Mouse (Mus musculus) left cerebral cortex, postnatal 4 days (tissue): Measurements from ENCODE around the gene Themis3. TPM values are rescaled to one million over a fixed set of nuclear protein-coding genes. Genes with fewer than 3 reads are reported as not detected.

Experiments used
- DNase-seq: peaks from one replicate; pipeline ENCODE4 v3.0.0-alpha.2; 2022
- intact Hi-C: fragments of 180-260 bp; cut with DNase I; formaldehyde crosslinking; loops from one replicate; pipeline ENCODE4 v1.15.1; 2025
- total RNA-seq, 2 experiments: library from RNA; stranded (reverse); gene quantifications; 2 replicates each; pipeline ENCODE4 v1.2.3; 2021

The Themis3 gene
- not detected for total RNA-seq

DNA sequence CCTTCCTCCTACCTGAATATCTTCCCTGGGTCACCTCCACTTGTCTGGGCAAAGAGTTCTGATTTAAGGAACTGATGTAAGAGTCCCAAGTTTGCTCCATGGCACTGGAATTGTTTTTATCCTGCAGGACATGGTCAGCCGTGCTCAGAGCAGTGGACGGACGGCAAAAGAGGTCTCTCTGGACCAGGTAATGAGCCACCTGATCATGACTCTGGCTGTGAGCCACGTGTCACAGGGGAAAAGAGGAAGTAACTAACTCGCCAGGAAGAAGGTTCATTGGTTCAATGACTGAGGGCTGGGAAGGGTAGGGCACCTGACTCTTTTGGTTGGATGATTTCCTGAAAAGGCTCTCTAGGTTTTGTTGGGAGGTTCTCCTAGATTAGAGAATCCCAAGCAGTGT lies at the start of gene Themis3:
Themis3 (minus strand) TSS at position 187 of the 400 bp plus-strand sequence.
- DNase-seq, result no peak
- intact Hi-C loops, result no loop called here

DNA sequence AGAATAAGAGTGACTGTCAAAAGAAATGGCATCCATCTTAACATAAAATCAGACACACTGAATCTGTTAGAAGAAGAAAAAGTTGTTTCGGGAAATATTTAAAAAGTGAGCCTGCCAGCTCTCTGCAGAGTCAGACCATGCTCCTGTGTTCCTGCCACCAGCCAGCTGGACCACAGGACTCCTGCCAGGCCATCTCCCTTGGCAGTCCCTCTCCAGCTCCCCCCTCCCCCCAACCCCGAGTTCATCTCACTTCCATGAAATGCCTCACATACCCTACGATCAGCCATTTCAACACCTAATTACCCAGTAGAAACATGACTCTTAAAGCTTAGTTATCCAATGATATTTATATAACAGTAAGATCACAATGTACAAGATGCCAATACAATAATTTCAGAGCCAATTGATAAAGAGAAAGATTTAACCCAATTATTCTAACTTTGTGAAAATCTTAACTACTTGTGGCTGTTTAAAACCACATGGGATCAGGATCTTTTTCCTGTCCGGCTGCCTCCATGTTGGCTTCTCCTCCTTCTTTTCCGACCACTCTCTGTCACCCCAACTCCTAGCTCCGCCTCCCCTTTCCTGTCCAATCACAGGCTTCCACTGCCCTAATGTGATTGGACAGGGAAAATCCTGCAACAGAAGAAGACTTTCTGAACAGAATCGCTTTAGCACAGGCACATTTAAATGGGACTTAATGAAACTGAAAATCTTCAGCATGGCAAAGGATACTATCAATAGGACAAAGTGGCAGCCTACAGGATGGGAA lies 43.7 kb upstream of the Themis3 start:
- intact Hi-C loops, result no loop called here
- DNase-seq, result peak; percentile 60

DNA sequence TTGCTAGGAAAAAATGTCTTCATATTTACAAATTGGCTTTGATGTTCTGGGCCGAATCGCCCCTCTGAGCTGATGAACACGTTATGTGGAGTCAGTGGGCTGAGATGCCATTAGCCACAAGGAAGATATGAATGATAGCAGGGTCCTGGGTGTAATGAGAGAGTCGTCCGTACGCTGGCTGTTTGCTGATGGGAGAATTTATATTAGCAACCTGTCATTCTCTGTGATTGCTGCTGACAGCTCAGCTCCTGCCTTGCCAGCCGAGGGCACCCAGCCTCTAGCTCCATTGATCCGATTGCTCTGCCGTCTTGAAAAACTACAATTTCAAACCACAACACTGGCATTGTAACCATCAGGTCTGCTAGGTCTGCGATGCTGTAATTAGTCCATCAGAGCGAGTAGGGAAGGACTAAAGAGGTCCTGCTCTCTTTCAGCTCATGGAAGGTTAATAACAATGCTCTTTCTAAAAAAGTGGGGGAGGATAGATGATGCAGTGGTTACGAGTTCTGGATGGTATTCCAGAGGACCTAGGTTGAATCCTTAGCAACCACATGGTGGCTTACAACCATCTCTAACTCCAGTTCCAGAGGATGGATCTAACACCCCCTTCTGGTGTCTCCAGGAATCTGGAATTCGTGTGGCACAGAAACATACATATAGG lies 25.7 kb upstream of the Themis3 start:
- intact Hi-C loops, result no loop called here
- no peak for DNase-seq

DNA sequence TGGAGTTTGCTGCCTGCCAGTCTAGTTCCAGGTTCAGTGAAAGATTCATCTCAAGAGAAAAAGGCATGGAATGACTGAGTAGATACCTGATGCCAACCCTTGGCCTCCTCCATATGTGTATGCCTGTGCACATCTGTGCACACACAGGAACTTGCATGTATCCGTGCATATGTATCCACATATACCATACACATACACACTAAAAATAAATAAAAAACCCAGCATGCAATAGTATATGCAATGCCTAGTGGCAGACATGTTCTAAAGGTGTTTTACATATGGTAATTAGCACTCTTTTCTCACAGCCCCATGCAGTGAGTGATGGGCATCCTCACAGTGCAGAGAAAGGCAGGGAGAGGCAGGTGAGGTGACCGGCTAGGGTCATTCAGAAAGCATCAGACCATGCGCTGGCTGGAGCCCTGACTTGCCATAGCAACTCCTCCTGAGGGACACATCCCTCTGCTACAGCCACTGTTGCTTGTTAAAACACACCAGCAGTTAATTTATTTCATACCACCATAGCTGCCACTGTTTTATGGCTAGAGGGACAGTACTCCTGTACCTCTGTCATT lies 24.9 kb upstream of the Themis3 start:
- no peak for DNase-seq
- intact Hi-C loops, result no loop called here

DNA sequence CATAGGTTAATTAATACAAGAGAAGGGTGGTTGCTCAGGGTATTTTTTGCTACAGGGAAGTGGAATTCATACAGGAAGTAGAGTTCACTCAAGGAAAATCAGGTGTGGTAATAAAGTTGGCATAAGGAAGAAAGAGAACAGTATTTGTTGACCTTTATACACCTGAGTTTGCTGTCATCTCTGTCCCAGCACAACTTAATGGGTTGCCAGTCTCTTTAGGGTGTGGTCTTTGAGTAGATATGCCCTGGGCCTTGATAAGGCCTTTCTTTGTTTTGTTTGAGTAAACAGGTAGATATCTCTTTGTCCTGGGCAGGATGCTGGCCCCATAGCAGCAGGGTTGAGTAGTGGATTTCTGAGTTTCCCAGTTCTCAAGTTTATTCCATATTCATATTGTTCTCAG lies 15.6 kb upstream of the Themis3 start:
- intact Hi-C loops, result no loop called here
- DNase-seq, result no peak

DNA sequence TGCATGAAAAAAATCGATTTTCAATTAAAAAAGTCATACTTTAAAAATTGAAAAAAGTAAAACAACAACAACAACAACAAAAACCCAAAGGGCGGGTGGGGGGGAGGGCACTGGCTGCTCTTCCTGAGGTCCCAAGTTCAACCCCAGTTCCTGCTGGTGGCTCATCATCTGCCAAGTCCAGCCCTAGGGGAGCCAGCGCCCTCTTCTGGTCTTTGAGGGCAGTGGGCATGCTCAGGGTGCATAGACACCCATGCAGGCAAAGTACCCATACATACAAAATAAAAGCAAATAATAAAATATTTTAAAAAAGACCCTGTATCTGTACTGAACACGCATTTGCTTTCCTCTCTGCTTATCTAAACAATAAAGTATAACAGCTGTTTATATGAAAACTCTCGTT lies 10.5 kb upstream of the Themis3 start:
- DNase-seq, result no peak
- intact Hi-C loops, result no loop called here

DNA sequence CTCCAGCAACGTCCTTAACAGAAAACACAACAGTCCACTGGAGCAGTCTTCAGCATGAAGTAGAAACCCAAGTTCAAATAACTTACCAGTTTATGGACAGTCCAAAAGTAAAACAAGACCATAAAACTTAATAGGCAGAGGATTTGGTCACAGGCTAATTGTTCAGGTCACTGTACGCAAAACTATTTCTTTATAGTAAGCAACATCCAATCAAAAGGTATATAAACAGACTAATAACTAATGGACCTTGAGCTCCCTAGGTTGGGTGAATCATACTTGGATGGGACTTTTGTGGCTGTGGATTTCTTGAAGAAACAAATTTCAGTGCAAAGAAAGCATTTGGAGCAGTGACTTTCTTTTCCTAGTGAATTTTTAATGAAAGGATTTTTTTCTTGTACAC lies 6.8 kb upstream of the Themis3 start:
- intact Hi-C loops, result no loop called here
- DNase-seq, result no peak

DNA sequence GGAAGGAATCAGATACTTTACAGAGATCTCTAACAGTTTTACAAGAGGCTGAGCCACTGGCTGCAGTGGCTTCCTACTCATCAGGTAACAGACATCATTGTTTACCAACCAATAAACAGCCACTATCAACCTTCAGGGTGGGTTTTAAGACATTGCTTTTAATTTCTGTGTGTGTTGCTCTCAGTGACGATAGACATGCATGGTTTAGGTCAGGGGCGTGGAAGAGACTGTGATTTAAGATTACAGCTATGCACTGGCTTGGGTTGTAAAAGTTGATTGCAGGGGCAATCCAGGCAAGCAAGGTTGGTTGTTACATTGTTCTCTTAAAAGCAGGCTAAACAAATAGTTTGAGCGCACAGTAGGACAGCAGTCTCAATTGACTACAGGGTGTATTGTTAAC lies 1.4 kb upstream of the Themis3 start:
- intact Hi-C loops, result no loop called here
- DNase-seq, result no peak

DNA sequence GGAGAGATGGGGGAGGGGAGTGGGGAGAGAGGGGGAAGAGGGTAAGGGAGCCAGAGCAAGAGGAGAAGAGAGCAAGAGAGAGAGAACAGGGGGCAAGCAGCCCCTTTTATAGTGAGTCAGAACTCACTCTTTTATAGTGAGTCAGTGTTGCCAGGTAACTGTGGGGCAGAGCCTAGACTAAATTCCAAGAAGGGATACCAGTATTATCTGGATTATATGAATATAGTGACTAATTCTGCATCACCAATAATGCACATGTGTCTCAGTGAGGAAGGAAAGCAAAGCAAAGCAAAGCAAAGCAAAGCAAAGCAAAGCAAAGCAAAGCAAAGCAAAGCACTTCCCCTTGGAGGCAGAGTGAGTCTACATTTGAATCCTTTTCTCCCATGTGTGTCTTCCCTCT lies 835 bp upstream of the Themis3 start:
- DNase-seq, result no peak

DNA sequence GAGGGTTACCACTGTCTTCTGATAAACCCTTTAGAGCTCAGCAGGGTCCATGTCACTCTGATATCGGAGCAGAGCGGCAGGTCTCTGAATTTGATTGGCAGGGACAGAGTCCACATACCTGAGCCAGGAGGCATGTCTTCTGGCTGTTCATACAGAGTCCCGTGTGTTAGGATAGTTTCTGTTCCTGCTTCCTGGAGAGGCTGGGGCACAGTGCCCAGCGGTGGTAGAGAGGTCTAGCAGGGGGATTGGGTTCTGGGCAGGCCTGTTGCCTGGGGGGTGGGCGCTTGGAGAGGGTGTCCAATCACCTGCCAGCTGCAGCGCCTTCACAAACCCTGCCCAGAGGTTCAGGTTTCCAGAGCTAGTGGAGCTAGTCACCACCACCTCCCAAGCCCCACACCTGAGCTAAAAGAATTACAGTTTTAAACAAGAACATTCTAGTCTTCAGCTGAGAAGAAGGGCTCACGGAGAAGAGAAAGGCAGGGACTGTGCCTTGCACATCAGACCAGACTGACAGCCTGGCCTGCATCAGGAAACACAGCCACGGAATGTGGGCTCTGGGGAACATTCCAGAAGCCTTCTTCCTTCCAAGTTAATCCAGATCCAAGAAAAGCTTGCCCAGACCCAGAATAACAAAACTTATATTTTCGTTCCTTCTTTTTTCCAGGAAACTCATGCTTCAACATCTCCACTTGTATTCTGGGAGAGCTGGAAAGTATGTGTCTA lies 3.9 kb downstream of the Themis3 start:
- no peak for DNase-seq
- intact Hi-C loops, result no loop called here

More for the DNA sequence above, 835 bp upstream of the Themis3 start:
- intact Hi-C loops, result no loop called here

DNA sequence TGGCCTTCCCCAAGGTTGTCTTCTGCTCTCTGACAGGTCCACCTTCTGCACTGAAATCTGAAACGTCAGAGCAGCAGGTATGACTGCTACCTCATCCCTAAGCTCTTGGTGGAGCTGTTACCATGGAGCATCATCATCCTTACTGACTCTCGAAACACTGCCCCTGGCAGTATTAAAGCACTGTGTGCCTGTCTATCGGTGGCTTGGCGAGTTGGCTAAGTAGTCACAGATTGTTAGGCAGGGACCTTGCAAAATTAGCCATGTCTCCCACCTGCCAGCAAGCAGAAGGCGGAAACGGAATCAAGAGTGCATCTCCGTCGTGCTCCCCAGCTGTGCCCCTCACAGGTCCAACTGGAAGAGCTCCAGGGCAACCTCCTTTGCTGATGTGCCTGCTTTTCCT lies 4.6 kb downstream of the Themis3 start:
- peak; percentile 32 for DNase-seq
- intact Hi-C loops, result loop anchor here (10.0 kb wide), 2 partner anchors 585 to 775 kb away; no protein-coding TSS in a partner anchor

DNA sequence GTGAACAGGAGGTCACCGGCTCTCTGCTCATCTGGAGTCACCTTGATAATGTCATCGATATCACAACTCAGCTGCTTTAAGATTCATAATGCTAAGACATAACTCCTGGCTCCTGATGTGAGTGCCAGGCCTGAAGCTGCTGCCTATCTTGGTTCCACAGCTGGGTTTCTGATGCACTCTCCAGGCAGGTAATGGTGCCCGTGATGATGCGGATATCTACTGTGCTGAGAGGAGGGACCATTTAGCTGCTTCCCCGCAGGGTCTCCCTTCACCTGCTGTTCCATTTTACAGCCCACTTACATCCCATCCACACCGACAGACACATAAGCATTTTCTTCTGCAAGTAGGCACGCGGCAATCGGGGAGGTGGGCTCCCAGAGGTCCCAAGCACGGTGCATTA lies 7.7 kb downstream of the Themis3 start:
- DNase-seq, result no peak
- intact Hi-C loops, result loop anchor here (10.0 kb wide), 2 partner anchors 588 to 778 kb away; no protein-coding TSS in a partner anchor

DNA sequence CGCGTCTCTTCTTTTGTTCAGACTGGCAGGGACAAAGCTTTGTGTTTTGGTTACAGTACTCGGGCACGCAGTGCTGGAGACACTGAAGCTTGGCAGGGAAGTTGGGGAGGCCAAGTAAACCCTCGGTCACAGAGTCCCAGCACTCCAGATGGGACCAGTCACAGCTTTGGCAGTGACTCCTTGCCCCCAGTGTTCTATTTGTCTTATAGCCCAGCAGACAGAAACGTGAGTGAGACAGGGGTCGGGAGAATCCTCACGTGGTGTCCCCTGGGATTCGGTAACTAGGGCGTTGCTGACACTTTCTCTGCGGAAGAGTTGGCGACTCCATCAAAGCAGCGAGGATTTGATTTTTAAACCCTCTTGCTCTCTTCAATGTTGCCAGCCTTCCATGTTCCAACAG lies 8.3 kb downstream of the Themis3 start:
- DNase-seq, result peak; percentile 29
- intact Hi-C loops, result loop anchor here (10.0 kb wide), 2 partner anchors 589 to 779 kb away; no protein-coding TSS in a partner anchor

DNA sequence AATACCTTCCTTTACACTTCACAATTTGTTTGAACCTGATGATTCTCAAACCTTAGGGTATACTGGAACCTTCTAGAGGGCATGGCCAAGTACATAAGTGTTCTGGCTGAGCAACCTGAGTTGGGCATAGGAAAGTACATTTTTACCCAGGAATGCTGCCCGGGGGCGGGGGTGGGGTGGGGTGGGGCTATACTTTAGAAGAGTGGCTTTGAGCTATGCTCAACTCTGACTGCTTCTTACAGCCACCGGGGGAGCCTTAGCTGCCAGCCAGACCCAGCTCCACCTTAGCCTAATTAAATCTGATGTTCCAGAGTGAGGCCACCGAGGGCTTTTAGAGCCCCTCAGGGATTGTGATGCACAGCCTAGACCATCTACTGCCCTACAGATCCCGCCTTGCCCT lies 13.4 kb downstream of the Themis3 start:
- DNase-seq, result no peak

DNA sequence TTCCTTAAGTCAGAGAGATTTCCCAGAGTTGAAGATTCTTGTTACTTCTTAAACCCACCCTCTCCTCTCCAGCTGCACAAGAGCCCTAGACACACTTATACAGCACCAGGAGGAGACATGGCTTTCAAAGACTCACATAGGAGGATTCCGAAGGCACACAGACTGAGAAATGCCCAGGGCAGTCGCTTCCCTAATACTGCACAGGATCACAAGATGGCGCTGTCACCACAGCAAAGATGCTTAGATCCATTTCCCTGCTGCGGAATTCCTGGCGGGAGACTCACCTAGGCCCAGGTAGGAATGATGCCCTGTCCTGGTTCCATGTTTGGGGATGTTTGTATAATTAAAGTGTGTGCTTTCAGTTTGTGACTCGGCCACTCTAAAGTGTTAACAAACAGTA lies 16.4 kb downstream of the Themis3 start:
- intact Hi-C loops, result loop anchor here (5.0 to 10.0 kb wide), 3 partner anchors 897 to 1087 kb away; no protein-coding TSS in a partner anchor
- peak; percentile 53 for DNase-seq

More for the DNA sequence above, 13.4 kb downstream of the Themis3 start:
- intact Hi-C loops, result loop anchor here (10.0 kb wide), 2 partner anchors 594 to 784 kb away; no protein-coding TSS in a partner anchor

DNA sequence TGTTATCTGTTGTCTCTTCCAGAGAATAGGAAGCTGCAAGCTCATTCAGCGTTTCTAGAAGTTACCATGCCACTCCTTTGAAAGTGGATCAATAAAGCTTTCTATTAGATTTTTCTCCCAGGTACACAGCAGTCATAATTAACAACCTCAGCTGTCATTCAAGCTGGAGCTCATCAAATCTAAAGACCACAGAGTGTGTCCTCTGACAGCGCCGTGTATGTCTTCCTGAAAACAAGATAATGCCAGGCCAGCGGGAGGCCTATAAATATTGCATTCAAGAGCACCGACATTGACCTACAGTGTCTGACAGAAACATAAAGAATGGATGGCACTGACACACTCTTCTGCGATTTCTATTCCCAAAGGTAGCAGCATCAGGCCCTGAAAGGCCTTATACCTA lies 16.9 kb downstream of the Themis3 start:
- no peak for DNase-seq
- intact Hi-C loops, result loop anchor here (5.0 to 10.0 kb wide), 3 partner anchors 897 to 1087 kb away; no protein-coding TSS in a partner anchor

DNA sequence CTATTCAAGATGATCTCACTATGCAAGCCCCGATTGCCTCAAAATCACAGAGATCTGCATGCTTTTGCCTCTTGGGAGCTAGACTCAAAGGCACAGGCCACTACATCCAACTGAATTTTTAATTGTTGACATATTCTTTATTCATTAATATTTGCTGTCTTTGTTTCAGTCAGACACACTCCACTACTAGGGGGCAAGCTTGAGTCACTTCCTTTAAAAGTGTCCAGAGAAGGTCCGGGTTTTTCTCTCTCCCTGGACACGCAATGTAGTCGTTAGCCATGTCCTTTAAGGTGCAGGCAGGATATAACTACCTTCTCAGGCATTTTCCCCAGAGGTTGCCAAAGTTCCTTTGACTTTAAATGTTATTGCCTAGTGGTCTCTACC lies 21.8 kb downstream of the Themis3 start:
- intact Hi-C loops, result loop anchor here (10.0 kb wide), 2 partner anchors 902 to 1092 kb away; no protein-coding TSS in a partner anchor

DNA sequence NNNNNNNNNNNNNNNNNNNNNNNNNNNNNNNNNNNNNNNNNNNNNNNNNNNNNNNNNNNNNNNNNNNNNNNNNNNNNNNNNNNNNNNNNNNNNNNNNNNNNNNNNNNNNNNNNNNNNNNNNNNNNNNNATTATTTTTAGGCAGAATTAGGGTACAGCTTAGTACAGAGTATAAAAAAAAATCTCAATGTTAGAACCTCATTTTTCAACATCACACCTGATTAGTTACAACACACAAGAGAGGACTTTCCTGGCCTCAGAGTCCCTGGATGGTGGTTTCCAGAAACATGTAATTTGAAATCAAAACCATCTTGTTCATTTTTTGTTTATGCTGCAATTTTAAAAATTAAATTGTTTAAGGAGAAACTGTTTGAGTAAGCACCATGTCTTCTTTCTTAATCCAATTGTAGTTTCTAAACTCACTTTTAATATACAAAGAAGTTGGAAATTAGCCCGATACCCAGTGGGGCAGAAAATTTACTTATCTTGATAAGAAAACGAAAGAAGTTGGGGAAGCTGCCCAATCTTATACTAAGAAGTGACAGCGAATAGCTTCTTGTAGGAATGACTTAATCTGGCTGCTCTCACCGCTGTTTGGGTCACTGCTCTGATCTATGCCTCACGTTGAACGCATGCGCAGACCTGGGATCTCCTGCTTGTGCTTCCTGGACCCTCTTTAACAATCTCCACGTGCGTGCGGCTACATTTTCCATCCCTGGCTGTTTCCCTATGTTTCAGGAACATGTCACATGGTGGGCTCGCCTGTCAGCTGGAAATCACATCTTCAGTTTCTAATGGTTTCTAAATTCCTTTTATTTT lies 22.4 kb downstream of the Themis3 start:
- intact Hi-C loops, result loop anchor here (10.0 kb wide), 2 partner anchors 903 to 1093 kb away; no protein-coding TSS in a partner anchor
- DNase-seq, result no peak

More for the DNA sequence above, 21.8 kb downstream of the Themis3 start:
- peak; percentile 41 for DNase-seq

DNA sequence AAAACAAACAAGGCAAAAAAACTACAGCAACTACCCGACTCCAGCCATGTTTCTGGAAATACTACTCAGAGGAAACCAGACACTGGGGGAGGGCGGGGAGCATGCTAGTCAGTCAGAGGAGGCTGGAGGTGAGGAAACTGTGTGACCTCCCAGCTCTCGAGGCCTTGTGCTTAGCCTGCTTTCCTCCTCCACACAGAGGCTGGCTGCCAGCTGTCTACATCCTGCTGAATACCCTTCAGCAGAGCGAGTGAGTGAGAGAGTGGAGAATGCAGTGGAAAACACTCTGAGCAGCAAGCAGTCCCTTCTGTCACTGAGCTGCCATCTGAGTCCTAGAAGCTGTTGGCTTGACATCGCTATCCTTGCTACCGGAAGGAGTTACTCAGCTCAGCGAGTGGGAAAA lies 30.2 kb downstream of the Themis3 start:
- DNase-seq, result no peak
- intact Hi-C loops, result no loop called here

DNA sequence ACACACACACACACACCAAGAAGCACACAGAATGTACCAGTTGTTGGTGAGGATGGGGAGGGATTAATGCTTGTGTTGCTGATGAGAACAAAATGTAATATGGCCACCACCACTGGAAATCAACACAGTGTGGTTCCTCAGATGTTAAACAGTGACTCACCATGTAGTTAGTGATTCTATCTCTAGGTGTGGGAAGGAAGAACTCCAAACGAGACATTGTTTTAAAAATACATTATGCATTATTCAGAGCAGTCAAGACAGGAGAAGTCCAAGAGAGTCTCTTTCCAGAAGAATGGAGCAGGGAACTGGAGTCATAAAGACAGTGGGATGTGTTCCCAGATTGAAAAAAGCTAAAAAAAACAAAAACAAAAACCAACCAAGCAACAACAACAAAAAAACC lies 30.9 kb downstream of the Themis3 start:
- DNase-seq, result no peak
- intact Hi-C loops, result no loop called here
